Mouse (Mus musculus) left cerebral cortex, adult 8-10 months (tissue): ENCODE measurements around the gene Rbm28. TPM values are rescaled to one million over a fixed set of nuclear protein-coding genes. Genes with fewer than 3 reads are reported as not detected.
"Not testable (repeated sequence)": the region's sequence is repeated elsewhere in the genome, so short reads cannot be mapped to it uniquely, and the experiment has no call there.

ENCODE experiments used
- DNase-seq, 2 experiments: peaks; one replicate each; pipeline ENCODE4 v3.0.0; 2022; ENCODE audit warnings: low spot score in 2 of 2
- total RNA-seq, 4 experiments: library from RNA; stranded (reverse); gene quantifications; 2 replicates each; pipeline ENCODE4 v1.2.4; 2022

Gene Rbm28
- total RNA-seq, 4 experiments from 2014 or later, result 29.5 to 37.0 (median 34.2) TPM

- peak in 1 of 2 experiments; percentile 2 for DNase-seq
Measured at GRCm38 (mm10) chr6:29195146-29195545, 30.3 kb upstream of the Rbm28 start.

DNA sequence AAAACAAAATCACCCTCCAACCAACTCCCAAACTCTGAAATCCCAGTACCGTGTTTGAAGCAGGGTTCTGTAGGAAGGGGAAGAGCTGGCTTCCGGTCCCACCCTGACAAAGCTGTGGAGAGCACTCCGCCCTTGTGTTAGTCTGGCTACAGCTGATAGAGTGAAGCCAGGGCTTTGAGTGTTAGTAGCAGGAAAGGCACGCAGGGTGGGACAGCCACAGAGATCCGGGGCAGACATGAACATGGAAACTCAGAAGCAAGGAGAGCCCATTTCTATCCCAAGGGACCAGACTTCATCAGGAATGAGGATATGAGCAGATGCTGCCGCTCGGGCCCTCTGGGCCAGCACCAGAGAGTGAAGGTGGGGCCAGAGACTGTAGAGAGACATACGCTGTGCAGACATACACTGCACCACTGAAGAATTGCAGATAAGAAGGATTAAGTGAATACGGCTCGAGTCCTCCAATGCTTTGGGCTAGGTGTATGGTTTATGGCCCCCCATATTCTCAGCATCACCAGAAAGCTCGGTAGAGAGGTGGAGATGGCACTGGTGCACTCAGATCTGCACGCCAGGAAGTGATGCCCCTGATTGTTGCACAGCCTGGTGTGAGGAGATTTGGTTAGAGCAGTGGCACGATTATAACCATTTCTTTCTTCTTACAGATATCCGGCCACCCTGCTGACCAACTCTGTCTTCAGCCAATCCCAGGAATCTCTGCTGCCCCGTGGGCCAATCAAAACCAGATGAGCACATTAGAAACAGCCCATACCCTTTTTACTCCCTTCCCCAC lies 29.4 kb upstream of the Rbm28 start:
- DNase-seq, result peak in 1 of 2 experiments; percentile 2

GRCm38 (mm10) chr6:29187936-29188335 lies 23.1 kb upstream of the Rbm28 start:
- DNase-seq, result no peak

GRCm38 (mm10) chr6:29179843-29180242 lies 15.0 kb upstream of the Rbm28 start:
- DNase-seq, result peak in 1 of 2 experiments; percentile 67

GRCm38 (mm10) chr6:29178888-29179658 lies 14.3 kb upstream of the Rbm28 start, which contains the start of gene Prrt4:
TSS of gene Prrt4 (minus strand) at chr6:29179584.
- DNase-seq, result peak; percentile 51 to 74

DNA sequence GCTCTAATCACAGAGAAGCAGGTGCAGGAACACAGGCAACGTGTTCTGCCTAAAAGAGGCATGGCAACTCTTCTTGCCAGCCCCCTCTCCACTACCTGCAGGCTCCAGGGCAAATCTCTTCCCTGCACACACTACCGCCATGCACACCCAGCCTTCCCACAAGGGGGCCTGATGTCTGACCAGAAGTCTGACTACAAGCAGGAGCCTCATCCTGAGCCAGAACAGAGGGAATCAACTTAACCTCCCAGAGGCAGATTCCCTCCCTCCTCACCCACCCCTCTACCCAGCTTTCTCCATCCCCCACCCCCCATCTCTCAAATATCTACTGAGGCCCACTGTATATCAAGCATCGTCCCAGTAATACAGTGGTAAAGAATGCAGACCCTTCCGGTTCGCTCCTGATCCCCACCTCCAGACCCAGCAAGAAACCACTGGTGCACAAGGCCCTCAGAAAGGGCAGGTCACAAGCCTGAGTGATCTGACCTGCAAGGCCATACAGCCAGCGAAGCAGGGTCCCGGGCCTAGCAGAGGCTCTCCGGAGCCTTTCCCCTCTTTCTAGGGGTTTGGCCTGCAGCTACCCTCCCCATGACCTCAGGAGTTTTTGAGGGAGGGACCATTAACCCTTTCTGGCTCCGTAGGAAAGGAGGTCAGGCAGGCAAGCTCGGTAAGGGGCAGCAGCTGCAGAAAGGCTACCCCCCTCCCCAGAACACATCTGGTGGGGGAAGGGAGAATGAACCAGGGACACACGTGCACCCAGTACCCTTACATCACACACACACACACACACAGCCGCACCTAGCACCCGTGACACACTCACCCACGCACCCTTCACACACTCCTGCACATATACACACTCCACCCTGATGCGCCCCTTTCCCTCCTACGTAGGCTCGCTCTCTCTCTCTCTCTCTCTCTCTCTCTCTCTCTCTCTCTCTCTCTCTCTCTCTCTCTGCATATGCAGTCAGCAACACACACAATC lies 13.4 kb upstream of the Rbm28 start:
- DNase-seq, result peak in 1 of 2 experiments; percentile 46

DNA sequence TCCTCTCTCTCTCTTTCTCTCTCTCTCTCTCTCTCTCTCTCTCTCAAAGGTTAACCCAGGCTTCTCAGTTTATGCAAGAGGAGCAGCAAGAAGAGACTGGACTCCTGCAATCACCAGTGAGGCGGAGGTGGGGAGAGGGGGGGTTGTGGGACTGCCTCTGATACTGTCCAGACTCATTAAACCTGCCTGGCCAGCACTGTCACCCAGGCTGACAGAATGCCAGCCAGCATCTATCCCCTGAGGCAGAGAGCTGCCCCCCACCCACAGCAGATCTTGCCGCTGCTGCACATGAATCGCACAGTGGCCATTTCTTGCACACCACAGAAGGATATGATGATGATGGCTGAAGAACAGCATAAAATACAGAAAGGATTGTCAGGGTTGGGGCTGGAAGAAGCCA lies 10.3 kb upstream of the Rbm28 start:
- DNase-seq, result no peak

DNA sequence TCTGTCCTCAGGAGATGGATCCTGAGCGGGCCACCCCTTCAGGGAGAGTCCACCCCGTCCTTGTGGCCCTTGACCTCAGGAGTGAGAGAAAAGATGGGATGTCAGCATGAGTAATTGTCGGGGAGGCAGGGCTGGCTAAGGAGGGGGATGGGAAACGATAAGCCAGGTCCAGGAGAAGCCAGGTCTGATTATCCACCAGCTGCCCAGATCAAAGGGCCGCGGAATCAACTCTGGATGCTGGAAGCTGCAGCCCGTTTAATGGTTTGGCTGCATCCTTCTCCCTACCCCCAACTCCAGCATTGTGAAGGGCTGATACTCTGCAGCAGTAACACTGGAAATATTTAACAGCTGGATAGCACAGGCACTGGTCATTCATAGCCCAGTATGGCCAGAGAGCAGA lies 9.6 kb upstream of the Rbm28 start:
- DNase-seq, result no peak

- peak; percentile 51 to 60 for DNase-seq
Measured at GRCm38 (mm10) chr6:29170952-29171388, 6.2 kb upstream of the Rbm28 start.

GRCm38 (mm10) chr6:29170063-29170921 lies 5.5 kb upstream of the Rbm28 start:
- no peak for DNase-seq

GRCm38 (mm10) chr6:29169675-29170062 lies 4.9 kb upstream of the Rbm28 start:
- no peak for DNase-seq

- DNase-seq, result no peak
Measured at GRCm38 (mm10) chr6:29168871-29169270, 4.1 kb upstream of the Rbm28 start.

DNA sequence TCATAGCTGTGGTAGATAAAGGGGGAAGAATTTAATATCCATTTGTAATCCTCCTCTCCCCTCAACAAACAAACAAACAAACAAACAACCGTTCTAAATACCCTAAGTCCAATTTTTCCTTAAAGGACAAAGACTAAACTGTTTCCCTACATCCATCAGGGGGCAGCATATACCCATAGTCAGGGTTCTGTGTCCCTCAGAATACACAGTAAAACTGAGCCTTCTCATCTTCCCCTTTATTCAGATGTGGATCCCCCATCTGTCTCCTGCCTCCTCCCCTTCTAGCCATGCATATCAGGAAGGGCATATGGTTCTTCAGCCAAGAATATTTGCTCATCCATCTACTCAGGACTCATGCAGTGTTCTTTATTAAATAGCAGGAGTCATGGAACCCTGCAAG lies 1.4 kb upstream of the Rbm28 start:
- no peak for DNase-seq

DNA sequence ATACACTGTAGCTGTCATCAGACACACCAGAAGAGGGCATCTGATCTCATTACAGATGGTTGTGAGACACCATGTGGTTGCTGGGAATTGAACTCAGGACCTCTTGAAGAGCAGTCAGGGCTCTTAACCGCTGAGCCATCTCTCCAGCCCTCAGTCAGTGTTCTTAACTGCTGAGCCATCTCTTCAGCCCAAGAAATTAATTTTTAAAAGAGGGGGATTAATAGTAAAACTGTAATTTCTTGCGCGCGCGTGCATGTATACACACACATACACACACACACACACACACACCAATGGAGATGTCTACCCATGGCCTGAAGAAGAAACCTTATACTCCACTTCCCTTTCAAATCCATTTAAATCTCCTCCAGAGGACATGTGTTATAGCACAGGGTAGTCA lies 3.5 kb downstream of the Rbm28 start:
- not testable (repeated sequence) for DNase-seq

DNA sequence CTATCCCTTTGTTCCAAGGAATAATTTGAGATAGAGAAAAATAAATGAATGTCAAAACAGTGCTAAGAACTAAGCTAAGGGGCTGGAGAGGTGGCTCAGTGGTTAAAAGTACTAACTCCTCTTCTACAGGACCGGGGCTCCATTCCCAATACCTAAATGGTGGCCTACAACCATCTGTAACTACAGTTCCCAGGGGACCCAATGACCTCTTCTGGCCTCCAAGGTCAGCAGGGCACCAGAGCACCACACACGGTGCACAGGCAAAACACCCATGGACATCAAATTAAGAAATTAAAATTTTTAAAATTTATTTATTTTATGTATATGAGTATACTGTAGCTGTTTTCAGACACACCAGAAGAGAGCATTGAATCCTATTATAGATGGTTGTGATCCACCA lies 4.0 kb downstream of the Rbm28 start:
- DNase-seq, result no peak

DNA sequence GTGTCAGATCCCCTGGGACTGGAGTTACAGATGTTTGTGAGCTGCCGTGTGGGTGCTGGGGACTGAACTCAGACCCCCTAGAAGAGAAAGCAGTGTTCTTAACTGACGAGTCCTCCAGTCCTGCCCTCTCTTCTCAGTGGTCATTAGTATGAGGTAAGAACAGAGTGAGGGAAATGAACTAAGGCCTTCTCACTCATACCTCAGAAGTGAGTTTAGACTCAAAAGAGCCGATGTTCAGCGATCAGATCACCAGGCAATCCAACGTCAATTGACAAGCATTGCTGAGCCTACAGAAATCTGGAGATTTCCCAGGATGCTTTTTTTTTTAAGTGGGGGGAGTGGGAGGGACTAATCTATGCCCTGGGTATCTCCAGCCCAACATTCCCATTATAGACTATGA lies 8.5 kb downstream of the Rbm28 start:
- no peak for DNase-seq

GRCm38 (mm10) chr6:29150001-29150400 lies 14.8 kb downstream of the Rbm28 start:
- DNase-seq, result no peak

DNA sequence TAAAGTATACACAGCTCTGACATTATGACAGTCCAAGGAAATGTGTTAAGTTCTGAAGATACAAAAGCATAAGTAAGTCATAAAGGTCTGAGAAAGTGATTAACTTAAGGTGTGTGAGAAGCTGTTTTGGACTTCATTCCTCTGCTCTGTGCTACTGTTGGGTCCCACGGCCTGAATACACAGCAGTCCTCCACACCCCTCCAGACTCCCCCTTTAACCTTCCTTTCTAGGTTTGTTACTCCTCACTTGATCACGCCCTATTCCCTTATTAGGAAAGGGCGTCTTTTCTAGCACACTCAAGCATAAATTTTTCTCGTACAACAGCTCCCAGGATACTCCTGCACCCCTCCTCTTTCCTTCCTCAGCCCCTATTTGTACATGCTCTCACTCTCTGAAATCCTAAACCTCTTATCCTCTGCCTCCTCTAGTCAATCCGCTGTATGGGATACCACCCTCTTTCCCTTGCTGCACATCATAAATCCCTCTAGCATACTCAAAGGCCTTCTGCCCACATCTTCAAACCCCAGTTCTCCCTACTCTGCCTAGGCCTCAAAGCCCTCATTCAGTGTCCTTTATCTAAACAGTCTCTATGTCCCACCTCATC lies 17.3 kb downstream of the Rbm28 start:
- DNase-seq, result no peak

DNA sequence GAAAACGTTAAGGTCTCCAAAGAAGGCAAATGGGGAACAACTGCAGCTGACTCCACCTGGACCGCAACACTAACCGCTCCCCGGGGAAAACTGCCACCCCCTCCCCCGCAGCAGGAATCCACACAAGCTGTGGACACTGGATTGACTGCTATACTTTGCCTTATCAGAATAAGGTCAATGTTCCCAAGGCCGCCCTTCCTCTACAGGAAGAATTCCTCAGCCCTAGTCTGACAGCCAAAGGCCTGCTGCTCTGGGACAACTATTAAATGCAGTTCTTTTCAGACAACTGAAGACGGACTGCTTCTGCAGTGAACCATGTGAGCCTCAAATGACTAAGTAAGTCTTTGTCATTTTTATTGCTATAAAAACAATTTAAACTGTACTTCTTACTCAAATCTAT lies 18.2 kb downstream of the Rbm28 start:
- DNase-seq, result no peak
